Mouse (Mus musculus): ENCODE results near the gene Wdfy3. TPM values are rescaled to one million over a fixed set of nuclear protein-coding genes. Genes with fewer than 3 reads are reported as not detected.

The Wdfy3 gene
- polyA plus RNA-seq, 1 experiment from 2014 or later, result 17.2 TPM

DNA sequence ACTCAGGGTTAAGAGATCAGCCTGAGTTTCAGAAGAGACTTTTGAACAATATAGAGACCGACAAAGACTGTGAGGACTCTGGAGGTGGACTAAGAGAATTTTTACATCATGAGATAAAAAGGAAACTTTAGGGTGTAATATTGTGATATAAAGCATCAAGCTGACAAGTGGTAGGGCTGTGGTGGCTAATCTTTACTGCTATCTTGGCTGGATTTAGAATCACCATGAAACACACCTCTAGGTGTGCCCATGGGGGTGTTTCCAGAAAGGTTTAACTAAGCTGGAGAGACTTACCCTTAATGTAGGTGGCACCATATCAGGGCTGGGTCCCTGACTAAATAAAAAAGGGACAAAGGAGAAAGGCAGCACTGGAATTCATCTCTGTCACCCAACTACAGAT is 19.0 kb downstream of the Wdfy3 start:
- WGBS, result 96% methylated on average over 1 of the region's 1 CpGs
- Histone ChIP-seq H3K27me3 (replicated peaks; ENCODE audit: low read depth, poor library complexity, severe bottlenecking) (no peaks in the 10 kb centered on the region), H3K36me3 (replicated peaks) (peaks cover 46% of the 10 kb centered on the region), H3K27ac (replicated peaks) (no peak overlapping the region), H3K4me1 (peaks cover 13% of the 10 kb centered on the region), H3K4me3 (no peak overlapping the region), H3K9me3 (no peaks in the 10 kb centered on the region)
- no peak for DNase-seq (ENCODE audit: low spot score)

DNA sequence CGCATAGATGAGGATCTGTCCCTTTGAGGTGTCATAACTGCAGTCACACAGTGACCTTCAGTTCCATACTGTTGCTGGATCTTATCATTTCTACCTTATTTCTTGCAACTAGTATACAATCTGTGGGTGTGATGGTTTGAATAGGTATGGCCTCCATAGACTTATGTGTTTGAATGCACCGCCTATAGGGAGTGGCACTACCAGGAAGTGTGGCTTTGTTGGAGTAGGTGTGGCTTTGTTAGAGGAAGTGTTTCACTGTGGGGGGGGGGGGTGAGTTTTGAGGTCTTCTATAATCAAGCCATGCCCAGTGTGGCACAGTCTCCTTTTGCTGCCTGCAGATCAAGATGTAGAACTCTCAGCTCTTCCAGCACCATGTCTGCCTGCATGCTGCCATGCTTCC is 21.3 kb downstream of the Wdfy3 start:
- no peaks in the 10 kb centered on the region for H3K27me3 ChIP-seq (replicated peaks; ENCODE audit: low read depth, poor library complexity, severe bottlenecking)
- no peak for DNase-seq (ENCODE audit: low spot score)
- 97% methylated on average over 2 of the region's 2 CpGs for WGBS
- no peaks in the 10 kb centered on the region; the same call in 1 of the 2 replicates for H3K4me1 ChIP-seq
- H3K4me3 ChIP-seq, result no peak overlapping the region
- H3K36me3 ChIP-seq (replicated peaks), result peaks cover 61% of the 10 kb centered on the region
- no peaks in the 10 kb centered on the region for H3K9me3 ChIP-seq
- H3K27ac ChIP-seq (replicated peaks), result no peak overlapping the region

DNA sequence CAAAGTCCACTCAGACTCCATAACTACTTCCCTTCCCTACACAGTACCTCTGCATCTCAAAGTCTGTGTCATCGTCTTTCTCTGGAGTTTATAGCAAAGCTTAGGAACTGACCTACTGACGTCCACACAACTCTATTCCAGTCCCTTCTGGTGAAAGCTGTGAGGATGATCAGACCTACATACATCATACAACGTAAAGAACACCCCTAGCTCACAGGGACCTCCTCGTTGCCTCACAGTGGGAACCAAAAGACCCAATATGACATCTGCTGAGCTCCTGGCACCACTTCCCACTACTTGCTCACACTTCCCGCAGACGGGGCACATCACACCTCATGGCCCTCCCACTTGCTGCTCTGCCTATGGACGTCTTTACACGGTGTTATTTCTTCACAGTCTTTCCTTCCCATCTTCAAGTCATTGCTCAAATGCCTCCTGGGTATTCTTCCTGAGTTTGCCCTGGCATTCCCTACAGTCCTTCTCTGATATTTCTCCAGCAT is 23.1 kb downstream of the Wdfy3 start:
- H3K36me3 ChIP-seq (replicated peaks), result peaks cover 57% of the 10 kb centered on the region
- DNase-seq (ENCODE audit: low spot score), result no peak
- H3K27me3 ChIP-seq (replicated peaks; ENCODE audit: low read depth, poor library complexity, severe bottlenecking), result no peaks in the 10 kb centered on the region
- no peak overlapping the region for H3K4me3 ChIP-seq
- H3K4me1 ChIP-seq, result no peaks in the 10 kb centered on the region
- H3K9me3 ChIP-seq, result no peaks in the 10 kb centered on the region
- 87% methylated on average over 8 of the region's 8 CpGs for WGBS
- no peak overlapping the region for H3K27ac ChIP-seq (replicated peaks)

DNA sequence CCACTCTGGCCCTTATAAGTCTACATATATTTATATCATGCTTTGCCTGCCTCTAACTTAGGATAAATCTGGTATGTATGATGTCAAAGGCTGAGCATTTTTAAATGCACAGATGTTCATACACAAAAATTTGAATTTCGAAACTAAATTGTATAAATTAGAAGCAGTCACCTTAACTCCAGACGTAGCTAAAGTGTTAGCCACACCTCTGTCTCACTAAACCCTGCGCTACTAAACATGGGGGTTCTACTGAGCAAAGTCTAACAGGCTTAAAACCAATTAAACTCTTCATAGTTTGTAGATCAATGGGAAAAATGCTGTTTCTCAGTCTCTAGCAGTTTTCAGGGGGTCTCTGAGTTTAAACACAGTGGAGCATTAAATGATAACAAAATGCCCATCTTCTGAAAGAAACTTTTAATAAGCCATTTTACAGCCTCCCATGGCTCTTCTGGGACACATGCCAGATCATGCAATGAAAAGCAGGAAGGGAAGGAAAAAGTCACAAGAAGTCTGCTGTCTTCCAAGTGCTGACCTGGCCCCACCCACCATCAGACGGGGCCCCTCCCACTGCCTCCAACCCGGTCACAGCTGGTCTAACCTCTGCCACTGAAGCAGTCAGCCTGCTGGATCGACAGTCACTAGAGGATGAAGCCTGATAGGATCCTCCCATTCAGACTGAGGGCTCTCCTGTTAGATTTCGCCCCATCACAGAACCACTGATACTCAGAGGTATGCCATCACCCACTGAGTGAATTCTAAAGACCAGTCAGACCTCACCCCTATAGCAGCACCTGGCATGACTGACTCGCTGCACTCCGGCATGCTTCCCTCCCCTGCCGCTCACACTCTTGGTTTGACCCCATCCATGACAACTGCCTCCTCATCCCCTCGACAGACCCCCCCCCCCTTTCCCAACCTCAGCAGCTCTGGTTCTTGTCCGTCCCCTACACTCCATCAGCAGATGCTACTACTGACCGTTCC is 23.8 kb downstream of the Wdfy3 start:
- 87% methylated on average over 13 of the region's 13 CpGs for WGBS
- no peak overlapping the region for H3K27ac ChIP-seq (replicated peaks)
- H3K4me3 ChIP-seq, result no peak overlapping the region
- no peak for DNase-seq (ENCODE audit: low spot score)
- no peaks in the 10 kb centered on the region for H3K9me3 ChIP-seq
- no peaks in the 10 kb centered on the region for H3K4me1 ChIP-seq
- H3K36me3 ChIP-seq (replicated peaks), result peaks cover 58% of the 10 kb centered on the region
- no peaks in the 10 kb centered on the region for H3K27me3 ChIP-seq (replicated peaks; ENCODE audit: low read depth, poor library complexity, severe bottlenecking)

DNA sequence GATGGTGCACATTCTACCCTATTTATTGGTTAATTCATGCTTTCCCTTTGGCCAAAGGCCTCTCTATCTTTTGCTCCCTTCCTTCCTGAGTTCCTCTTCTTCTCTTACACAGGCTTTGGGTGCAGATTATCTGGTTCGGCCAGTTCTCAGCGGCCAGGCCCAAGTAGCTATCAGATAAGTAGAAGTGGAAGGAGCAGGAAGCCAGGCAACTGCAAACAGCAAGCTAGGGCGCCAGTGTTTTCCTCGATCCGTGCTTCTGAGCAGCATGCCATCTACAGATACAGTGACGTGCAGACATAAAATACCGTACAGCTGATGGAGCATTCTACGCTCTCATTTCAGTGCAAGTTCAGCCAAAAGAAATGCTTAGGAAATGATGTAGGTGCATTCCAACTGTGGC is 24.5 kb downstream of the Wdfy3 start:
- Histone ChIP-seq H3K4me1 (no peaks in the 10 kb centered on the region), H3K36me3 (replicated peaks) (peaks cover 58% of the 10 kb centered on the region)

DNA sequence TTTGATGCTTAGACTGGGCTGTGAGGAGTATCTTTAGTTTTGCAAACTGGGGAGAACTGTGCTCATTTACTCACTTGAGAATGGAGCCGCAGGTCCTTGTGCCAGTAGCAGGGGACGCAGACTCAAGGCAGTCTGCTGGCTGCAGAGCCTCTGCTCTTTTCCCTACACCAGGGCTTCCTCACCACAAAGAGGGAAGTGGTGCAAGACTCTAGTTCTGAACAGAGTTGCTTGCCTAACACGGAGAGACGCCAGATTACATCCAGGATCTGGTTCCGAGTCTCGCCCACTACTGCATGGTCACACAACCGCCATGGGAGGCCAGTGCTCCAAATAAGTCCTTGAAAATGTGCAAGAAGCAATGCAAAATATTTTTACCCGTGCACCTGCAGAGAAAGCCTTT is 36.4 kb downstream of the Wdfy3 start:
- H3K9me3 ChIP-seq, result peaks cover 5% of the 10 kb centered on the region; the same call in 1 of the 2 replicates
- 93% methylated on average over 8 of the region's 8 CpGs for WGBS
- H3K4me1 ChIP-seq, result no peaks in the 10 kb centered on the region
- H3K4me3 ChIP-seq, result no peak overlapping the region
- no peaks in the 10 kb centered on the region for H3K27me3 ChIP-seq (replicated peaks; ENCODE audit: low read depth, poor library complexity, severe bottlenecking)
- peaks cover 98% of the 10 kb centered on the region for H3K36me3 ChIP-seq (replicated peaks)
- H3K27ac ChIP-seq (replicated peaks), result no peak overlapping the region
- DNase-seq (ENCODE audit: low spot score), result no peak

More for the DNA sequence above, 24.5 kb downstream of the Wdfy3 start:
- Histone ChIP-seq H3K27ac (replicated peaks) (no peak overlapping the region), H3K4me3 (no peak overlapping the region), H3K27me3 (replicated peaks; ENCODE audit: low read depth, poor library complexity, severe bottlenecking) (no peaks in the 10 kb centered on the region), H3K9me3 (no peaks in the 10 kb centered on the region)
- WGBS, result 93% methylated on average over 8 of the region's 8 CpGs
- no peak for DNase-seq (ENCODE audit: low spot score)

DNA sequence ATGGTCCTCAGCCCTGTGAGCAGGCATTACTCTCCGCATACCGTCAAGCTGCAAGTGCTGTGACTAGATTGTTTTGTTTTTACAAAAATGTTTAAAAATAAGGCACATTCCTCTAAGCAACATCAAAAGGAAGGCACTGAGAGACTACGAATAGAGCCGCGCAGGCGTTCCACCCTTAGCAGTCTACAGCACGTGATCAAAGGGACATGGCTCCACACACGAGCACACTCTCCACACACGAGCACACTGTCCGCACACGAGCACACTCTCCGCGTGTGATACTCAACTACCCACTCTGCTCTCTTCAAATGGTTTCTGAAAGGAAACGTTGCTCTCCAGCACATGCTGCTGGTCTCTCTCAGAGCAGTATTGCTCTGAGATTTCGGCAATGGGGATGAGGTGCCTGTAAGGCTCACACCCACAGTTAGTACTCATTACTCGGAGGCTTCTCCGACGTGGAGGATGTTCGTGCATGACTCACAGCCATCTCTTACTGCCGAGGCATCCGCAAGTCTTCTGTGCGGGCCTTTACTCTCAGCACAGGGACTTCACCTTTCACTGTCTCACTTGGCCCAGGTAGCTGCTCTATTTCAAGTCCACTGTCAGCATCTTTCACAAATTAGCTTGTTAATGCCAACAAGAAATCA is 37.0 kb downstream of the Wdfy3 start:
- DNase-seq (ENCODE audit: low spot score), result no peak
- WGBS, result 94% methylated on average over 22 of the region's 22 CpGs
- H3K27ac ChIP-seq (replicated peaks), result no peak overlapping the region
- no peaks in the 10 kb centered on the region for H3K27me3 ChIP-seq (replicated peaks; ENCODE audit: low read depth, poor library complexity, severe bottlenecking)
- H3K9me3 ChIP-seq, result peaks cover 6% of the 10 kb centered on the region; the same call in 1 of the 2 replicates
- H3K36me3 ChIP-seq (replicated peaks), result peaks cover 98% of the 10 kb centered on the region
- no peak overlapping the region for H3K4me3 ChIP-seq
- H3K4me1 ChIP-seq, result no peaks in the 10 kb centered on the region

DNA sequence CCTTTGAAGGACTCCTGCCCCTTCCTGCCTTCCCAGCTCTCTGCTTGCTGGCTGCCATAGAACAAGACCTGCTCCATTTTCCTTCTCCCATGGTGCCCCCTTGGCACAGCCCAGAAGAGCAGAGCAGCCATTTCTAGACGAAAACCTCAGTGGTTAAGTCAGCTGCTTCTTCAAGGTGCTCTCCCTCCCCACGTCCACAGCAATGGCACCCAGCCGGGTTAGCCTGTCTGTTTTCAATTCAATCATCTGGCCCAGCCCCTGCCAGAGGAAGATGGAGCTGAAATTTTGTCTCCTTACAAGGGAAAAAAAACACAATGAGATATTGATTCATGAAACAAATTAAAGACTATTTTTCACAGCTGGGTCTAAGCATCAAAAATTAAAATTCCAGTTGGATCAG is 37.5 kb downstream of the Wdfy3 start:
- Histone ChIP-seq H3K36me3 (replicated peaks) (peaks cover 98% of the 10 kb centered on the region), H3K27ac (replicated peaks) (no peak overlapping the region), H3K9me3 (peaks cover 6% of the 10 kb centered on the region; the same call in 1 of the 2 replicates), H3K4me1 (no peaks in the 10 kb centered on the region), H3K4me3 (no peak overlapping the region), H3K27me3 (replicated peaks; ENCODE audit: low read depth, poor library complexity, severe bottlenecking) (no peaks in the 10 kb centered on the region)
- WGBS, result 85% methylated on average over 3 of the region's 3 CpGs
- DNase-seq (ENCODE audit: low spot score), result no peak

DNA sequence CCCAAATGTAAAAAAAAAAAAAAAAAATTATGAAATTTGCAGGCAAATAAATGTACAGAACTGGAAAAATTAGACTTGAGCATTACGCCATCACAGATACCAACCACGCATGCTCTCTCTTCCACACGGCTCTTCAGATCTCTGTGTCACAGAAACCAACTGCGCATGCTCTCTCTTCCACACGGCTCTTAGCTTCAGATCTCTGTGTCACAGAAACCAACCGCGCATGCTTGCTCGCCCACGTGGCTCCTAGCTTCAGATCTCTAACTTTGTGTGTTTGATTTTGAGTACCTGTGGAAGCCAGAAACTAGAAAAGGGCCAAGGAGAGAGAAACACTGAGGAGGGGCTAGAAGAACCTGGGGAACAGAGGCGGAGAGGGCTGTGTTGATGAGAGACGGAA is 46.3 kb downstream of the Wdfy3 start:
- Histone ChIP-seq H3K36me3 (replicated peaks) (peaks cover 89% of the 10 kb centered on the region), H3K4me1 (no peaks in the 10 kb centered on the region), H3K27me3 (replicated peaks; ENCODE audit: low read depth, poor library complexity, severe bottlenecking) (no peaks in the 10 kb centered on the region), H3K27ac (replicated peaks) (no peak overlapping the region), H3K4me3 (no peak overlapping the region), H3K9me3 (0 out of 2 replicates have a peak, but pooled peaks cover 2% of the 10 kb centered on the region)
- 97% methylated on average over 11 of the region's 11 CpGs for WGBS
- DNase-seq (ENCODE audit: low spot score), result no peak

DNA sequence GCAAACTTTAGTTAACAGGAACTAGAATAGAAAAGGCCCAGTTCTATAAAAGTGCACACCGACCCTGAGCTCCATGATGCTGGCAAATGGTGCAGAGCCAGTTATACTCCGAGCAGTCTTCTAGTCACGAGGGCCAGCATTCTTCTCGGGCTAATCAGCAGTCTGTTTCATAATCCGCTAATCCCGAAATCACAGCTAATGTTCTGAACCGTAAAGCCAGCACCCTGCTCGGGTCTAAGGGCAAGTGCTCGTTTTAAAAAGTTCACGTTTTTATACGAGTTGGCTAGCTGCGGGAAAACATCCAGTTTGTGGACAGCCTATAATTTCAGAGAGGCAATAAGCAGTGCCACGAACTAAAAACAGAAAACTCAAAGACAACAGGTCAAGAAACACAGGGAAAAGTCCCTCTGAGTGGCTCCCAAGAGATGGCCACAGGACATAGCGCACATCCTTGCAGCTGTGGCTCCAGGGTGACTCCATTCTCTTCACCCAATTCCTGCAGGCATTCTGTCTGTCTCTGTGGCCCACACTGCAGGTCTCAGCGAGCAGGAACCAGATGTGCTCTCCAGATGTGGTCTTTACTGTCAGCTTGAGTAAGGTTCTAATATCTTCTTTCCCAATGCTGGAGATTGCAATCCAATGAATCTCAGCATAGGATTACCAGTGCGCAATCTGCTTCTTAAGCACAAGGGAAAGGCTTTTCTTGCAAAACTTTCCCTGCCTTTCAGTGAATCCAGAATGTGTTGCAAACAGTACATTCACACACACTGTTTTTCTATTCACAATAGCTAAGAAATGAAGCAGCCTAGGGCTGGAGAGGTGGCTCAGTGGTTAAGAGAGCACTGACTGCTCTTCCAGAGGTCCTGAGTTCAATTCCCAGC is 47.5 kb downstream of the Wdfy3 start:
- Histone ChIP-seq H3K4me3 (no peak overlapping the region), H3K27me3 (replicated peaks; ENCODE audit: low read depth, poor library complexity, severe bottlenecking) (no peaks in the 10 kb centered on the region), H3K9me3 (no peaks in the 10 kb centered on the region), H3K4me1 (no peaks in the 10 kb centered on the region), H3K27ac (replicated peaks) (no peak overlapping the region), H3K36me3 (replicated peaks) (peaks cover 85% of the 10 kb centered on the region)
- no peak for DNase-seq (ENCODE audit: low spot score)
- 90% methylated on average over 16 of the region's 16 CpGs for WGBS

DNA sequence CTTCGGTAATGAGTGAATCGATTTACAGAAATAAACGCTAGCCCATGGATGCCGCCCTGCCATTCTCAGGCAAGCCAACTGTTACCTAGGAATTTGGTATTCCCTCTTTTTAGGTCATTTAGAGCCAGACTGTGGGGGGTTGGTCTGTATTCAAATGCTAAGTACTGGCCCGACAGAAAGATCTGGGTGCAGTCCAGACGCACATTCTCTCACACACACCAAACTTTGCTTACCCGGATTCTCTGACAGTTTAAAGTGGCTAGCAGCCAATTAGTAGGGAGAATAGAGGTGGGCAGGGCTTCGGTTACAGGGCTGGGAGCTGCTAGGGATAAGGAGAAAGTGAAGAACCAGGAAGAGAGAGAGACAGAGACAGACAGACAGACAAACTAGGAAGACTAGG is 55.5 kb downstream of the Wdfy3 start:
- no peaks in the 10 kb centered on the region for H3K4me1 ChIP-seq
- H3K27me3 ChIP-seq (replicated peaks; ENCODE audit: low read depth, poor library complexity, severe bottlenecking), result no peaks in the 10 kb centered on the region
- no peak overlapping the region for H3K4me3 ChIP-seq
- no peak for DNase-seq (ENCODE audit: low spot score)
- whole genome bisulfite sequencing, result 87% methylated on average over 8 of the region's 8 CpGs
- peaks cover 62% of the 10 kb centered on the region for H3K36me3 ChIP-seq (replicated peaks)
- H3K9me3 ChIP-seq, result no peaks in the 10 kb centered on the region
- H3K27ac ChIP-seq (replicated peaks), result no peak overlapping the region

DNA sequence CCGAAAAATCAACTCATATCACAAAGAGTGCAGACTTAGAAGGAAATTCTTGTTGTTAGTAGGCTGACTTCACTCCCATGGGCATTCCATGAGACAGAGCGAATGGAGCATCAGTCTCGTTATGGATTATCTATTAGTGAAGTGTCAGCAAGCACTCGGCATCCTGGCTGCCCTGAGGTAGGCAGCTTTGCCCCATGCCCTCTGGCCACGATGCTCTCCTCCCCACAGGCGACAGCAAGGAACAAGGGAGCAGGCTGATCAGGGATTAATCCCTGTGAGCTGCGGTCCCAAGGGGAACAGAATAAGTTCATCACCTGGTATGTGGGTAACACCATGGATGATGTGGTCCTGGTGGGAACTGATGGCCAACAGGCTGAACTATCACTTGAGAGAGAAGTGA is 55.9 kb downstream of the Wdfy3 start:
- H3K36me3 ChIP-seq (replicated peaks), result peaks cover 62% of the 10 kb centered on the region
- no peaks in the 10 kb centered on the region for H3K27me3 ChIP-seq (replicated peaks; ENCODE audit: low read depth, poor library complexity, severe bottlenecking)
- no peak overlapping the region for H3K27ac ChIP-seq (replicated peaks)
- DNase-seq (ENCODE audit: low spot score), result no peak
- no peak overlapping the region for H3K4me3 ChIP-seq
- no peaks in the 10 kb centered on the region for H3K9me3 ChIP-seq
- no peaks in the 10 kb centered on the region for H3K4me1 ChIP-seq
- 91% methylated on average over 7 of the region's 7 CpGs for WGBS
